Mouse (Mus musculus) bone marrow, adult 2 months (tissue): ENCODE data around the gene Plcg1.

Experiments
- CTCF ChIP-seq: fragments of 200-500 bp; IDR thresholded peaks from 2 replicates; pipeline ENCODE4 v1.5.1; 2011; ENCODE audit warnings: low read length, control low read depth; ENCODE audit not compliant: control insufficient read depth, insufficient read depth
- POLR2A ChIP-seq: fragments of 200-500 bp; IDR thresholded peaks from 2 replicates; pipeline ENCODE4 v1.6.1; 2011; ENCODE audit warnings: low read depth, mild to moderate bottlenecking, control low read depth, low read length, borderline replicate concordance; ENCODE audit not compliant: control insufficient read depth

- TF ChIP-seq POLR2A (no peak), CTCF (no peak)
Measured at GRCm38 (mm10) chr2:160798206-160798605, 67.1 kb downstream of the Plcg1 start.
